Mouse (Mus musculus) MEL (cell line): Measurements from ENCODE around the gene Wdr35. TPM values are rescaled to one million over a fixed set of nuclear protein-coding genes. Genes with fewer than 3 reads are reported as not detected.

Experiments
- DNase-seq: peaks from one replicate; pipeline ENCODE4 v3.0.0; 2011; ENCODE audit warnings: low read depth, low spot score
- H3K27ac ChIP-seq: 2 replicates; pipeline ENCODE4 v1.5.1; 2012; ENCODE audit warnings: low read depth, mild to moderate bottlenecking, control low read depth, low read length, moderate library complexity; ENCODE audit not compliant: control insufficient read depth
- H3K27me3 ChIP-seq, 2 experiments: fragments of 150-350 bp in 1 of 2; sonication (generic) in 1 of 2; 2 replicates each; pipeline ENCODE4 v1.6.1; 2012; ENCODE audit warnings: low read length in 2 of 2, mild to moderate bottlenecking in 2 of 2, improper control_type of control experiment in 1 of 2, moderate library complexity in 1 of 2; ENCODE audit not compliant: insufficient read depth in 2 of 2, control insufficient read depth in 1 of 2
- H3K36me3 ChIP-seq, 2 experiments: 2 replicates each; pipeline ENCODE4 v1.6.1; 2012 to 2014; ENCODE audit warnings: low read length in 2 of 2, improper control_type of control experiment in 1 of 2, inconsistent platforms in 1 of 2, mild to moderate bottlenecking in 1 of 2; ENCODE audit not compliant: insufficient read depth in 2 of 2, control insufficient read depth in 1 of 2
- H3K4me1 ChIP-seq, 2 experiments: fragments of 150-350 bp in 1 of 2; sonication (generic) in 1 of 2; 2 replicates each; pipeline ENCODE4 v1.6.1; 2012; ENCODE audit warnings: low read length in 2 of 2, improper control_type of control experiment in 1 of 2, mild to moderate bottlenecking in 1 of 2; ENCODE audit not compliant: insufficient read depth in 2 of 2, control insufficient read depth in 1 of 2
- H3K4me3 ChIP-seq, 2 experiments: fragments of 150-350 bp in 1 of 2; sonication (generic) in 1 of 2; 2 replicates each; pipeline ENCODE4 v1.5.1; 2012; ENCODE audit warnings: low read depth in 2 of 2, low read length in 2 of 2, mild to moderate bottlenecking in 2 of 2, moderate library complexity in 2 of 2, control low read depth in 1 of 2, improper control_type of control experiment in 1 of 2; ENCODE audit not compliant: control insufficient read depth in 1 of 2, insufficient read depth in 1 of 2
- H3K79me2 ChIP-seq: 2 replicates; pipeline ENCODE4 v1.6.1; 2012; ENCODE audit warnings: mild to moderate bottlenecking, low read length, moderate library complexity; ENCODE audit not compliant: control insufficient read depth, poor library complexity, insufficient read depth
- H3K9ac ChIP-seq: 2 replicates; pipeline ENCODE4 v1.6.1; 2012; ENCODE audit warnings: low read depth, mild to moderate bottlenecking, control low read depth, low read length, moderate library complexity; ENCODE audit not compliant: control insufficient read depth, poor library complexity, severe bottlenecking
- H3K9me3 ChIP-seq: fragments of 150-350 bp; sonication (generic); replicated peaks from 2 replicates; pipeline ENCODE4 v1.6.1; 2012; ENCODE audit warnings: mild to moderate bottlenecking, low read length, improper control_type of control experiment, moderate library complexity; ENCODE audit not compliant: insufficient read depth
- CHD1 ChIP-seq: IDR thresholded peaks from 2 replicates; pipeline ENCODE4 v1.6.1; 2012; ENCODE audit warnings: low read depth, mild to moderate bottlenecking, inconsistent platforms, low read length, improper control_type of control experiment
- CHD2 ChIP-seq: IDR thresholded peaks from 2 replicates; pipeline ENCODE4 v1.6.1; 2011; ENCODE audit warnings: low read length, improper control_type of control experiment
- ELF1 ChIP-seq: IDR thresholded peaks from 2 replicates; pipeline ENCODE4 v1.6.1; 2014; ENCODE audit warnings: low read depth, mild to moderate bottlenecking, inconsistent platforms, low read length, improper control_type of control experiment, moderate library complexity
- EP300 ChIP-seq, 2 experiments: IDR thresholded peaks; 2 replicates each; pipeline ENCODE4 v1.6.1; 2011; ENCODE audit warnings: improper control_type of control experiment in 2 of 2, low read length in 2 of 2, low read depth in 1 of 2, mild to moderate bottlenecking in 1 of 2
- ETS1 ChIP-seq: IDR thresholded peaks from 2 replicates; pipeline ENCODE4 v1.6.1; 2012; ENCODE audit warnings: low read depth, mild to moderate bottlenecking, inconsistent platforms, low read length, improper control_type of control experiment, moderate library complexity
- HCFC1 ChIP-seq: IDR thresholded peaks from 2 replicates; pipeline ENCODE4 v1.6.1; 2012; ENCODE audit warnings: low read depth, mild to moderate bottlenecking, inconsistent platforms, low read length, improper control_type of control experiment, moderate library complexity
- KAT2A ChIP-seq: conservative IDR thresholded peaks from 2 replicates; pipeline ENCODE4 v1.6.1; 2012; ENCODE audit warnings: low read depth, low read length, improper control_type of control experiment, inconsistent platforms
- MAFK ChIP-seq: IDR thresholded peaks from 2 replicates; pipeline ENCODE4 v1.6.1; 2011; ENCODE audit warnings: low read depth, mild to moderate bottlenecking, low read length, improper control_type of control experiment, borderline replicate concordance
- MAZ ChIP-seq: IDR thresholded peaks from 2 replicates; pipeline ENCODE4 v1.6.1; 2012; ENCODE audit warnings: low read depth, mild to moderate bottlenecking, inconsistent platforms, low read length, improper control_type of control experiment
- MEF2A ChIP-seq: IDR thresholded peaks from 2 replicates; pipeline ENCODE4 v1.6.1; 2014; ENCODE audit warnings: low read depth, mild to moderate bottlenecking, inconsistent platforms, low read length, improper control_type of control experiment; ENCODE audit not compliant: poor library complexity, insufficient replicate concordance, severe bottlenecking; ENCODE audit errors: extremely low read depth
- MXI1 ChIP-seq: IDR thresholded peaks from 2 replicates; pipeline ENCODE4 v1.6.1; 2011; ENCODE audit warnings: mild to moderate bottlenecking, low read depth, low read length, improper control_type of control experiment
- NELFE ChIP-seq: IDR thresholded peaks from 2 replicates; pipeline ENCODE4 v1.6.1; 2011; ENCODE audit warnings: low read depth, low read length, improper control_type of control experiment
- POLR2AphosphoS5 ChIP-seq: IDR thresholded peaks from 2 replicates; pipeline ENCODE4 v1.6.1; 2012; ENCODE audit warnings: low read depth, borderline replicate concordance, mild to moderate bottlenecking, inconsistent platforms, low read length, moderate library complexity, mixed read lengths
- RAD21 ChIP-seq: IDR thresholded peaks from 2 replicates; pipeline ENCODE4 v1.6.1; 2011; ENCODE audit warnings: mild to moderate bottlenecking, low read depth, low read length, improper control_type of control experiment
- SIN3A ChIP-seq: IDR thresholded peaks from 2 replicates; pipeline ENCODE4 v1.6.1; 2012; ENCODE audit warnings: low read length, improper control_type of control experiment, inconsistent platforms
- TAL1 ChIP-seq: IDR thresholded peaks from 2 replicates; pipeline ENCODE4 v1.6.1; 2012; ENCODE audit warnings: mild to moderate bottlenecking, inconsistent platforms, low read length, moderate library complexity, mixed read lengths
- TBP ChIP-seq: IDR thresholded peaks from 2 replicates; pipeline ENCODE4 v1.8.0; 2011; ENCODE audit warnings: low read depth, low read length, improper control_type of control experiment
- TCF12 ChIP-seq: IDR thresholded peaks from 2 replicates; pipeline ENCODE4 v1.6.1; 2014; ENCODE audit warnings: low read depth, mild to moderate bottlenecking, inconsistent platforms, low read length, improper control_type of control experiment, moderate library complexity
- USF1 ChIP-seq: IDR thresholded peaks from 2 replicates; pipeline ENCODE4 v1.6.1; 2014; ENCODE audit warnings: low read depth, mild to moderate bottlenecking, inconsistent platforms, low read length, improper control_type of control experiment, moderate library complexity
- USF2 ChIP-seq, 2 experiments: IDR thresholded peaks; 2 replicates each; pipeline ENCODE4 v1.6.1; 2011 to 2012; ENCODE audit warnings: improper control_type of control experiment in 2 of 2, low read length in 2 of 2, borderline replicate concordance in 1 of 2, inconsistent platforms in 1 of 2, low read depth in 1 of 2, mild to moderate bottlenecking in 1 of 2; ENCODE audit not compliant: insufficient read depth in 1 of 2
- ZC3H11A ChIP-seq: IDR thresholded peaks from 2 replicates; pipeline ENCODE4 v1.6.1; 2012; ENCODE audit warnings: low read depth, mild to moderate bottlenecking, inconsistent platforms, low read length, improper control_type of control experiment
- ZKSCAN1 ChIP-seq: IDR thresholded peaks from 2 replicates; pipeline ENCODE4 v1.6.1; 2012; ENCODE audit warnings: low read depth, mild to moderate bottlenecking, inconsistent platforms, low read length, improper control_type of control experiment, moderate library complexity
- ZMIZ1 ChIP-seq: IDR thresholded peaks from 2 replicates; pipeline ENCODE4 v1.6.1; 2012; ENCODE audit warnings: low read depth, mild to moderate bottlenecking, inconsistent platforms, low read length, improper control_type of control experiment, moderate library complexity
- polyA plus RNA-seq, 2 experiments: library from polyadenylated mRNA; stranded (reverse) in 1 of 2; unstranded in 1 of 2; fragments of >175 nt in 1 of 2; fragments of >200 nt in 1 of 2; gene quantifications; 2 replicates each; pipeline versions ENCODE4 v1.2.1 to v1.2.4; 2012; ENCODE audit warnings: low replicate concordance in 2 of 2, low read depth in 1 of 2; ENCODE audit not compliant: insufficient read length in 2 of 2, insufficient read depth in 1 of 2, missing spikeins in 1 of 2
- total RNA-seq: library from RNA; depleted of rRNA; stranded (reverse); fragments of 300-350 nt; gene quantifications from 2 replicates; pipeline ENCODE4 v1.2.3, GENCODE M21; 2012

Wdr35 gene
- total and polyA plus RNA-seq, 3 experiments: 5.7 to 5.9 TPM; not detected in 1

DNA sequence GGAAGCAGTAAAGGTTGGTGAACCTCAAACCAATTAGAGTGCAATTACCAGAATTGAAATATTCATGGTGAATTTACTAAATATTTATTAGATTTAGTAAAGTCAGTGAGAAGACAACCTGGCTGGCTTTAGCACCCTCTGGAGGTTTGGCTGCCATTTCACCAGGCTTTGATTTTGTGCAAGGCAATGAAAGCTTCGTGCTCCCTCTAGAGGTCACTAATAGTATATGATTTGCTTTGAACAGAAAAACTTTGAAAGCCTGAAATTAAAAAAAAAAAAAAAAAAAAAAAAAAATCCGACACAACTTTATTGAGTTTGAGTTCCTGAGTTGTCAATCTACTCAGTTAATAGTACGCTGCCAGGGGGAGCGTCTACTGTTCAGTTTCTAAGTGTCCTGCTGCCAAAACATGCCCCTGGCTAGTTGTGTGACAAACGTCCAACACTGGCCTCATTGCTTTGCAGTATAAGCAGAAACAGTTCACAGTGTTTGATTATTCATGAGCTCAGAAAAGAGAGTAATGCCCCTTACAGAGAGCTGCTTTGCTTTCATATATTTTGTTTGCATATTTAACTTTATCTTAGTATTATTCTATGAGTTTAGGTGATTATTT is 28.5 kb downstream of the Wdr35 start (continued):
- TF ChIP-seq POLR2AphosphoS5: no peak
- no peak for TF ChIP-seq NELFE
- TF ChIP-seq USF2 (IDR thresholded peaks at IDR 0.05; ENCODE audit: borderline replicate concordance in 1 of 2, insufficient read depth in 1 of 2, low read depth in 1 of 2, low read length in 2 of 2): no peak
- TF ChIP-seq KAT2A: no peak
- no peak for TF ChIP-seq CHD2
- TF ChIP-seq MAZ: no peak
- TF ChIP-seq TCF12: no peak
- peak; percentile 91 for TF ChIP-seq RAD21

DNA sequence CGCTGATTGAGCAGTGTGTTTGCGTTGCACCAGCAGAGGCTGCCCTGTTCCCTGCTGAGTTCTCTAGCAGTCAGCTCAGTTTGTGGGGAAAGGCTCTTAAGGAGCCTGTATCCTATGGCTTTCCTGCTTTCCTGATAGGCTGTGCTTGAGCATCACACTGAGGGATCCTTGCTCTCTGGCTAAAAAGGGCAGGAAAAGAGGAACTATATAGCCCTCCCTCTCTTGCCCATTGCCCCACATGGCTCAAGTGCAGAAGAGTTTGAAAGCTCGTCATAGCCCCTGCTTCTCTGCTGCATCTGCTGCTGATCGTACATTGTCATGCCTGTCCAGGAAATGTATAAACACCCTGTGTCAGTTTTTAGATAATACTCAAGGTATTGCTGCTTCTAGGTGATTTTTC is 33.5 kb downstream of the Wdr35 start:
- no peaks in the 10 kb centered on the region for H3K36me3 ChIP-seq
- H3K9ac ChIP-seq: no peak overlapping the region
- H3K79me2 ChIP-seq: no peaks in the 10 kb centered on the region
- no peak for TF ChIP-seq POLR2AphosphoS5
- TF ChIP-seq, all 39 proteins: peak for 0
- H3K27me3 ChIP-seq: no peaks in the 10 kb centered on the region
- no peaks in the 10 kb centered on the region for H3K9me3 ChIP-seq
- H3K27ac ChIP-seq: no peak overlapping the region
- DNase-seq: no peak
- no peaks in the 10 kb centered on the region for H3K4me1 ChIP-seq
- H3K4me3 ChIP-seq: no peak overlapping the region

DNA sequence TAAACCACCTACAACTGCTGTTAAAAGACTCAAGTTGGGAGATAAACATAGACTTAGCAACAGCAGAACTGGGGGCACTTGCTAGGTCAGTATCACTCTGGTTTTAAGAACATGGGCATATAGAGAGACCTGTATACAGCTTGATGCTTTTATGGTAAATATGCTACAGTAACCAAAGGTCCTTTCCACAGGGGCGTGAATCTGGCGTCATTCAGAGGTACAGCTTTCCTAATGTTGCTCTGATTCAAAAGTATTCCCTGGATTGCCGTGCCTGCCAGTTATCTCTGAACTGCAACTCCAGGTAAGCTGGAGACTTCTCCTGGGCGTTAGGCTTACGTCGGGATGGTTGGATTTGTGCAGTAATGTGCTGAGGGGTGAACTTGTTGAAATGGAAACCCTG is 34.1 kb downstream of the Wdr35 start:
- H3K36me3 ChIP-seq: no peaks in the 10 kb centered on the region

More for the DNA sequence above, 34.1 kb downstream of the Wdr35 start:
- Histone ChIP-seq H3K4me1 (no peaks in the 10 kb centered on the region), H3K27ac (no peak overlapping the region), H3K9me3 (no peaks in the 10 kb centered on the region), H3K9ac (no peak overlapping the region), H3K4me3 (no peak overlapping the region), H3K79me2 (no peaks in the 10 kb centered on the region), H3K27me3 (no peaks in the 10 kb centered on the region)
- TF ChIP-seq HCFC1 (no peak), TAL1 (no peak), ZC3H11A (no peak), TCF12 (no peak), ZKSCAN1 (no peak), KAT2A (no peak), ZMIZ1 (no peak), MAFK (no peak), USF1 (no peak), TBP (no peak), ELF1 (no peak), CHD1 (no peak), EP300 (IDR thresholded peaks at IDR 0.05; ENCODE audit: low read depth in 1 of 2, low read length in 2 of 2) (no peak), ETS1 (no peak), NELFE (no peak), MEF2A (no peak), RAD21 (no peak), MXI1 (no peak), MAZ (no peak), SIN3A (no peak)
- no peak for DNase-seq
